Mouse (Mus musculus) limb, embryonic 14.5 days (tissue): Measurements from ENCODE around the gene Chst11. TPM values are rescaled to one million over a fixed set of nuclear protein-coding genes. Genes with fewer than 3 reads are reported as not detected.

Experiments used
- ATAC-seq: fragments of 200-750 bp; cut with Nextera tagmentation; 2 replicates; pipeline ENCODE4 v1.8.0; 2017; ENCODE audit warnings: low read depth, moderate number of reproducible peaks, moderate TSS enrichment; ENCODE audit not compliant: low FRiP score
- DNase-seq: peaks from one replicate; pipeline ENCODE4 v3.0.0-alpha.2; 2015; ENCODE audit warnings: low spot score
- H3K27ac ChIP-seq: fragments of 300-500 bp; sonication (generic); replicated peaks from 2 replicates; pipeline ENCODE4 v1.5.1; 2014; ENCODE audit warnings: low read depth, mild to moderate bottlenecking, low read length, moderate library complexity, mixed read lengths
- H3K27me3 ChIP-seq: fragments of 300-500 bp; sonication (generic); 2 replicates; pipeline ENCODE4 v1.6.1; 2014; ENCODE audit warnings: low read length, mixed read lengths; ENCODE audit not compliant: control insufficient read depth, insufficient read depth
- H3K36me3 ChIP-seq: fragments of 300-500 bp; sonication (generic); 2 replicates; pipeline ENCODE4 v1.6.1; 2014; ENCODE audit warnings: mild to moderate bottlenecking, low read length, moderate library complexity, mixed read lengths; ENCODE audit not compliant: control insufficient read depth, insufficient read depth
- H3K4me1 ChIP-seq: fragments of 300-500 bp; sonication (generic); 2 replicates; pipeline ENCODE4 v1.6.1; 2014; ENCODE audit warnings: antibody characterized with exemption, low read length, mixed read lengths; ENCODE audit not compliant: control insufficient read depth, insufficient read depth
- H3K4me2 ChIP-seq: fragments of 300-500 bp; sonication (generic); replicated peaks from 2 replicates; pipeline ENCODE4 v1.6.1; 2014; ENCODE audit warnings: low read depth, mild to moderate bottlenecking, low read length, moderate library complexity; ENCODE audit not compliant: severe bottlenecking
- H3K4me3 ChIP-seq: fragments of 300-500 bp; sonication (generic); replicated peaks from 2 replicates; pipeline ENCODE4 v1.5.1; 2014; ENCODE audit warnings: low read length
- H3K9ac ChIP-seq: fragments of 300-500 bp; sonication (generic); 2 replicates; pipeline ENCODE4 v1.6.1; 2014; ENCODE audit warnings: mild to moderate bottlenecking, low read depth, low read length, moderate library complexity; ENCODE audit not compliant: severe bottlenecking
- H3K9me3 ChIP-seq: fragments of 300-500 bp; sonication (generic); 2 replicates; pipeline ENCODE4 v1.6.1; 2016; ENCODE audit warnings: low read length; ENCODE audit not compliant: control insufficient read depth
- POLR2A ChIP-seq: fragments of 200-500 bp; IDR thresholded peaks from 2 replicates; pipeline ENCODE4 v1.8.0; 2012; ENCODE audit warnings: inconsistent platforms, mild to moderate bottlenecking, moderate library complexity, borderline replicate concordance; ENCODE audit not compliant: insufficient read depth, insufficient read length; ENCODE audit errors: extremely low read depth
- whole genome bisulfite sequencing: fragments of 180-500 bp; shearing (Covaris S2); extraction: QIAGEN DNeasy Blood & Tissue Kit; methylation state at CpG from one replicate; pipeline ENCODE4 v1.1.7; 2014; 5-methylcytosine and 5-hydroxymethylcytosine counted together
- polyA plus RNA-seq, 2 experiments: library from polyadenylated mRNA; depleted of rRNA in 1 of 2; stranded (reverse) in 1 of 2; unstranded in 1 of 2; fragments of >200 nt; fragmentation: Nextera tagmentation in 1 of 2; extraction: Ambion mirVana in 1 of 2; gene quantifications; 2 replicates each; pipeline versions ENCODE4 v1.2.1 to v1.2.3; 2012 to 2014

Chst11 gene
- polyA plus RNA-seq, 2 experiments = 5.2 to 27.6 TPM

GRCm38 (mm10) chr10:83181831-83182572 lies 196.7 kb downstream of the Chst11 start:
- Histone ChIP-seq H3K27ac (no peak overlapping the region), H3K4me2 (no peak overlapping the region), H3K36me3 (no peaks in the 10 kb centered on the region), H3K9ac (no peak overlapping the region), H3K27me3 (no peaks in the 10 kb centered on the region), H3K4me1 (peaks cover 18% of the 10 kb centered on the region), H3K4me3 (no peak overlapping the region), H3K9me3 (0 out of 2 replicates have a peak, but pooled peaks cover 5% of the 10 kb centered on the region)
- DNase-seq = no peak
- WGBS = 58% methylated on average over 15 of the region's 15 CpGs
- no peak for ATAC-seq
- no peak for TF ChIP-seq POLR2A

- peak; percentile 70 for DNase-seq
- H3K27ac ChIP-seq = no peak overlapping the region
- 0 out of 2 replicates have a peak, but pooled peaks cover 5% of the 10 kb centered on the region for H3K9me3 ChIP-seq
- no peak overlapping the region for H3K9ac ChIP-seq
- H3K4me2 ChIP-seq = no peak overlapping the region
- no peaks in the 10 kb centered on the region for H3K36me3 ChIP-seq
- TF ChIP-seq POLR2A = no peak
- no peak for ATAC-seq
- no peaks in the 10 kb centered on the region for H3K27me3 ChIP-seq
- WGBS = 36% methylated on average over 8 of the region's 8 CpGs
- no peak overlapping the region for H3K4me3 ChIP-seq
- H3K4me1 ChIP-seq = peaks cover 18% of the 10 kb centered on the region
Observed at GRCm38 (mm10) chr10:83182573-83182960, 197.3 kb downstream of the Chst11 start.

GRCm38 (mm10) chr10:83183634-83184479 lies 198.6 kb downstream of the Chst11 start:
- Histone ChIP-seq H3K27me3 (no peaks in the 10 kb centered on the region), H3K4me2 (no peak overlapping the region), H3K36me3 (no peaks in the 10 kb centered on the region), H3K27ac (no peak overlapping the region), H3K4me1 (peaks cover 18% of the 10 kb centered on the region), H3K9ac (no peak overlapping the region), H3K9me3 (0 out of 2 replicates have a peak, but pooled peaks cover 5% of the 10 kb centered on the region), H3K4me3 (no peak overlapping the region)
- DNase-seq = no peak
- no peak for TF ChIP-seq POLR2A
- peak; percentile 12; the same call in 1 of the 2 replicates for ATAC-seq
- 48% methylated on average over 12 of the region's 12 CpGs for WGBS

- TF ChIP-seq POLR2A = no peak
- no peaks in the 10 kb centered on the region for H3K27me3 ChIP-seq
- ATAC-seq (0 out of 2 replicates have a peak, but pooled peaks have one; percentile 11), DNase-seq (peak; percentile 14)
- H3K27ac ChIP-seq = no peak overlapping the region
- H3K36me3 ChIP-seq = no peaks in the 10 kb centered on the region
- peaks cover 18% of the 10 kb centered on the region for H3K4me1 ChIP-seq
- WGBS = 47% methylated on average over 7 of the region's 7 CpGs
- H3K9ac ChIP-seq = no peak overlapping the region
- no peak overlapping the region for H3K4me3 ChIP-seq
- no peak overlapping the region for H3K4me2 ChIP-seq
- no peaks in the 10 kb centered on the region for H3K9me3 ChIP-seq
Observed at GRCm38 (mm10) chr10:83184480-83185069, 199.3 kb downstream of the Chst11 start.

GRCm38 (mm10) chr10:83185121-83185520 lies 199.8 kb downstream of the Chst11 start:
- H3K4me1 ChIP-seq = peaks cover 18% of the 10 kb centered on the region
- WGBS = 84% methylated on average over 6 of the region's 6 CpGs

More at GRCm38 (mm10) chr10:83185121-83185520, 199.8 kb downstream of the Chst11 start:
- H3K27ac ChIP-seq = no peak overlapping the region
- no peak for DNase-seq
- no peaks in the 10 kb centered on the region for H3K27me3 ChIP-seq
- no peak overlapping the region for H3K9ac ChIP-seq
- H3K9me3 ChIP-seq = no peaks in the 10 kb centered on the region
- H3K4me3 ChIP-seq = no peak overlapping the region
- ATAC-seq = no peak
- TF ChIP-seq POLR2A = no peak
- no peak overlapping the region for H3K4me2 ChIP-seq
- H3K36me3 ChIP-seq = no peaks in the 10 kb centered on the region
